Mouse (Mus musculus): Measurements from ENCODE around the gene Mtrex.

Gene Mtrex

GRCm38 (mm10) chr13:112867381-112867780 is 59.8 kb downstream of the Mtrex start:
- DNase-seq (ENCODE audit: low read depth, low spot score): no peak

GRCm38 (mm10) chr13:112866782-112867181 is 60.4 kb downstream of the Mtrex start:
- DNase-seq (ENCODE audit: low read depth, low spot score): no peak

GRCm38 (mm10) chr13:112862978-112863677 is 64.1 kb downstream of the Mtrex start:
- no peak for DNase-seq (ENCODE audit: low read depth, low spot score)

- DNase-seq (ENCODE audit: low read depth, low spot score): no peak
Observed at GRCm38 (mm10) chr13:112862342-112862741, 64.9 kb downstream of the Mtrex start.

- DNase-seq (ENCODE audit: low read depth, low spot score): no peak
Observed at GRCm38 (mm10) chr13:112861825-112862306, 65.3 kb downstream of the Mtrex start.

GRCm38 (mm10) chr13:112860911-112861310 is 66.3 kb downstream of the Mtrex start:
- DNase-seq (ENCODE audit: low read depth, low spot score): no peak

GRCm38 (mm10) chr13:112860370-112860769 is 66.8 kb downstream of the Mtrex start:
- no peak for DNase-seq (ENCODE audit: low read depth, low spot score)

GRCm38 (mm10) chr13:112859574-112860134 is 67.5 kb downstream of the Mtrex start:
- no peak for DNase-seq (ENCODE audit: low read depth, low spot score)

GRCm38 (mm10) chr13:112857921-112858320 is 69.3 kb downstream of the Mtrex start:
- no peak for DNase-seq (ENCODE audit: low read depth, low spot score)

- DNase-seq (ENCODE audit: low read depth, low spot score): no peak
Observed at GRCm38 (mm10) chr13:112854402-112854801, 72.8 kb downstream of the Mtrex start.

GRCm38 (mm10) chr13:112853710-112854316 is 73.4 kb downstream of the Mtrex start:
- no peak for DNase-seq (ENCODE audit: low read depth, low spot score)

- no peak for DNase-seq (ENCODE audit: low read depth, low spot score)
Observed at GRCm38 (mm10) chr13:112845931-112846330, 81.3 kb downstream of the Mtrex start.

- DNase-seq (ENCODE audit: low read depth, low spot score): no peak
Observed at GRCm38 (mm10) chr13:112840241-112841087, 86.7 kb downstream of the Mtrex start.

- DNase-seq (ENCODE audit: low read depth, low spot score): no peak
Observed at GRCm38 (mm10) chr13:112838562-112839232, 88.5 kb downstream of the Mtrex start.

GRCm38 (mm10) chr13:112837621-112838155 is 89.5 kb downstream of the Mtrex start:
- DNase-seq (ENCODE audit: low read depth, low spot score): no peak

- no peak for DNase-seq (ENCODE audit: low read depth, low spot score)
Observed at GRCm38 (mm10) chr13:112836951-112837350, 90.2 kb downstream of the Mtrex start.

GRCm38 (mm10) chr13:112835113-112835512 is 92.1 kb downstream of the Mtrex start:
- no peak for DNase-seq (ENCODE audit: low read depth, low spot score)

GRCm38 (mm10) chr13:112833895-112834263 is 93.3 kb downstream of the Mtrex start:
- no peak for DNase-seq (ENCODE audit: low read depth, low spot score)

- no peak for DNase-seq (ENCODE audit: low read depth, low spot score)
Observed at GRCm38 (mm10) chr13:112833253-112833894, 93.8 kb downstream of the Mtrex start.

GRCm38 (mm10) chr13:112832589-112832988 is 94.6 kb downstream of the Mtrex start:
- DNase-seq (ENCODE audit: low read depth, low spot score): no peak

- DNase-seq (ENCODE audit: low read depth, low spot score): no peak
Observed at GRCm38 (mm10) chr13:112829619-112830018, 97.6 kb downstream of the Mtrex start.
